Mouse (Mus musculus) gastrocnemius, postnatal 36 days (tissue): ENCODE data around the gene Tshz2. TPM values are rescaled to one million over a fixed set of nuclear protein-coding genes. Genes with fewer than 3 reads are reported as not detected.
A peak's percentile ranks its signal among the peaks of the same experiment; 100 is the strongest.

Experiments
- DNase-seq, 2 experiments: peaks; one replicate each; pipeline ENCODE4 v3.0.0; 2022
- intact Hi-C: fragments of 180-260 bp; cut with DNase I; formaldehyde crosslinking; loops from one replicate; pipeline ENCODE4 v1.15.1; 2025
- total RNA-seq, 2 experiments: library from RNA; stranded (reverse); gene quantifications; 2 replicates each; pipeline ENCODE4 v1.2.3; 2021

The Tshz2 gene
- total RNA-seq, 2 experiments from 2014 or later, result 9.4 to 10.7 TPM

- peak in 1 of 2 experiments; percentile 48 for DNase-seq
- intact Hi-C loops, result no loop called here
Measured at GRCm38 (mm10) chr2:170070641-170071241, 437.9 kb downstream of the Tshz2 start.

- DNase-seq, result no peak
- intact Hi-C loops, result no loop called here
Measured at GRCm38 (mm10) chr2:170076941-170077490, 444.2 kb downstream of the Tshz2 start.

GRCm38 (mm10) chr2:170078041-170078440 lies 445.2 kb downstream of the Tshz2 start:
- intact Hi-C loops, result no loop called here

GRCm38 (mm10) chr2:170078442-170079017 lies 445.7 kb downstream of the Tshz2 start:
- no peak for DNase-seq
- intact Hi-C loops, result no loop called here

More at GRCm38 (mm10) chr2:170078041-170078440, 445.2 kb downstream of the Tshz2 start:
- no peak for DNase-seq

GRCm38 (mm10) chr2:170091563-170092443 lies 459.0 kb downstream of the Tshz2 start:
- intact Hi-C loops, result no loop called here
- DNase-seq, result no peak

GRCm38 (mm10) chr2:170094220-170094619 lies 461.4 kb downstream of the Tshz2 start:
- DNase-seq, result no peak
- intact Hi-C loops, result no loop called here

- intact Hi-C loops, result no loop called here
- no peak for DNase-seq
Measured at GRCm38 (mm10) chr2:170094871-170095270, 462.1 kb downstream of the Tshz2 start.

- intact Hi-C loops, result loop anchor here (5.0 kb wide), 1 partner anchor 1039 kb away; no protein-coding TSS in a partner anchor
- DNase-seq, result peak; percentile 92 to 95
Measured at GRCm38 (mm10) chr2:170101132-170101531, 468.3 kb downstream of the Tshz2 start.

GRCm38 (mm10) chr2:170101932-170102331 lies 469.1 kb downstream of the Tshz2 start:
- DNase-seq, result no peak
- intact Hi-C loops, result loop anchor here (5.0 kb wide), 1 partner anchor 1040 kb away; no protein-coding TSS in a partner anchor

GRCm38 (mm10) chr2:170103341-170103740 lies 470.5 kb downstream of the Tshz2 start:
- intact Hi-C loops, result loop anchor here (5.0 kb wide), 1 partner anchor 1041 kb away; no protein-coding TSS in a partner anchor

GRCm38 (mm10) chr2:170103852-170104251 lies 471.0 kb downstream of the Tshz2 start:
- peak in 1 of 2 experiments; percentile 28 for DNase-seq
- intact Hi-C loops, result loop anchor here (5.0 kb wide), 1 partner anchor 1042 kb away; no protein-coding TSS in a partner anchor

More at GRCm38 (mm10) chr2:170103341-170103740, 470.5 kb downstream of the Tshz2 start:
- DNase-seq, result no peak

GRCm38 (mm10) chr2:170104396-170104795 lies 471.6 kb downstream of the Tshz2 start:
- DNase-seq, result no peak
- intact Hi-C loops, result loop anchor here (5.0 kb wide), 1 partner anchor 1042 kb away; no protein-coding TSS in a partner anchor

GRCm38 (mm10) chr2:170106000-170106399 lies 473.2 kb downstream of the Tshz2 start:
- intact Hi-C loops, result no loop called here
- DNase-seq, result no peak

GRCm38 (mm10) chr2:170107791-170108190 lies 475.0 kb downstream of the Tshz2 start:
- DNase-seq, result no peak
- intact Hi-C loops, result no loop called here

- intact Hi-C loops, result no loop called here
- DNase-seq, result no peak
Measured at GRCm38 (mm10) chr2:170109528-170109927, 476.7 kb downstream of the Tshz2 start.

GRCm38 (mm10) chr2:170110306-170110705 lies 477.5 kb downstream of the Tshz2 start:
- intact Hi-C loops, result loop anchor here (10.0 kb wide), 1 partner anchor 204 kb away; no protein-coding TSS in a partner anchor

GRCm38 (mm10) chr2:170116704-170117281 lies 484.0 kb downstream of the Tshz2 start:
- peak in 1 of 2 experiments; percentile 52 for DNase-seq
- intact Hi-C loops, result loop anchor here (2.0 to 10.0 kb wide), 5 partner anchors 101 to 286 kb away; no protein-coding TSS in a partner anchor

More at GRCm38 (mm10) chr2:170110306-170110705, 477.5 kb downstream of the Tshz2 start:
- no peak for DNase-seq

- intact Hi-C loops, result no loop called here
- DNase-seq, result no peak
Measured at GRCm38 (mm10) chr2:170120139-170121027, 487.6 kb downstream of the Tshz2 start.
